Mouse (Mus musculus) embryo, embryonic 11 days (tissue): ENCODE data around the gene Dbf4.
A peak's percentile ranks its signal among the peaks of the same experiment; 100 is the strongest.

ENCODE experiments used
- DNase-seq: peaks from one replicate; pipeline ENCODE4 v3.0.0-alpha.2; 2015

Gene Dbf4

GRCm38 (mm10) chr5:8366771-8367613 lies 55.5 kb downstream of the Dbf4 start:
- DNase-seq: peak; percentile 51

- DNase-seq: peak; percentile 14
These were observed 60.2 kb downstream of the Dbf4 start for GRCm38 (mm10) chr5:8362361-8362760.

GRCm38 (mm10) chr5:8357677-8358076 lies 64.8 kb downstream of the Dbf4 start:
- DNase-seq: no peak

- DNase-seq: peak; percentile 10
These were observed 65.4 kb downstream of the Dbf4 start for GRCm38 (mm10) chr5:8356885-8357651.

GRCm38 (mm10) chr5:8356326-8356725 lies 66.2 kb downstream of the Dbf4 start:
- peak; percentile 23 for DNase-seq

DNA sequence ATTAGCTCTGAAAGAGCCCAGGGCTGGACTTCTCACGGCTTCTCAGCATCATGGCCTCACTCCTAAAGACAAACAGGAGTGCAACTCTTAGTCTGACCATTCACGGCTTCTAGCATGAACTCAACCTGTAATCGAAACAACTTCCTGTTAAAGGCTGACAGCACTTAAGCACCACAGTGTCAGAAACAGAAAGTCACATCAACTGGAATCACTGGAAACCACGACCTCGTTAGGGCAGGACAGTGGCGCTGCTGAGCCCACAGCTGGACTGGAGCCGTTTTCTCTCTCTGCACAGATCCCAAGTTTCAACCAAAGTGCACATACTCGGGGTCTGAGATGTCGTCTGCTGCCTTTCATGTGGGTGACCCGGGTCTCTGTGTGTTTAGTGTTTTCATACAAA lies 73.0 kb downstream of the Dbf4 start:
- no peak for DNase-seq
